Mouse (Mus musculus) layer of hippocampus, adult 2 months (tissue): ENCODE measurements around the gene Med29. TPM values are rescaled to one million over a fixed set of nuclear protein-coding genes. Genes with fewer than 3 reads are reported as not detected.

Source experiments
- DNase-seq, 2 experiments: peaks; one replicate each; pipeline ENCODE4 v3.0.0; 2022; ENCODE audit warnings: low spot score in 2 of 2
- H3K27ac ChIP-seq: fragments of 200-600 bp; 2 replicates; pipeline ENCODE4 v1.8.1; 2022
- H3K4me3 ChIP-seq: fragments of 200-600 bp; 2 replicates; pipeline ENCODE4 v1.8.1; 2022; ENCODE audit warnings: mild to moderate bottlenecking
- CTCF ChIP-seq: fragments of 200-600 bp; conservative IDR thresholded peaks from 2 replicates; pipeline ENCODE4 v1.8.1; 2022; ENCODE audit warnings: antibody characterized with exemption, mild to moderate bottlenecking, moderate library complexity
- long read RNA-seq, 2 experiments: library from polyadenylated mRNA; stranded (forward); transcript quantifications; one replicate each; pipeline ENCODE4 v2.0.0; 2021; ENCODE audit warnings: borderline mapping rate in 2 of 2
- total RNA-seq, 2 experiments: library from RNA; stranded (reverse); gene quantifications; 2 replicates each; pipeline ENCODE4 v1.2.3; 2021

The Med29 gene
- 10 to 100 TPM; 17.7 to 18.7 TPM for total RNA-seq
- long read RNA-seq, experiment 1, transcript Med29-201 (4 exons, 1,281 nt) = major isoform, 22 of 24 reads
- long read RNA-seq, experiment 1, partial matches to known transcripts = 0 of 24 reads
- long read RNA-seq, experiment 1, other reads (novel, unspliced or antisense) = 2 of 24 reads
- long read RNA-seq, experiment 2, transcript Med29-201 (4 exons, 1,281 nt) = major isoform, 28 of 31 reads
- long read RNA-seq, experiment 2, partial matches to known transcripts = 2 of 31 reads
- long read RNA-seq, experiment 2, other reads (novel, unspliced or antisense) = 1 of 31 reads

- H3K4me3 ChIP-seq = peak within 1 kb of the TSS; percentile 80
- peak; percentile 95 to 99 for DNase-seq
- peak within 1 kb of the TSS; percentile 89 for H3K27ac ChIP-seq
- peak; percentile 16; the same call in 1 of the 2 replicates for TF ChIP-seq CTCF
Measured at GRCm38 (mm10) chr7:28392429-28393271, at the start of gene Med29, which contains the start of gene Paf1. Gene Med29, minus strand, starts transcription at chr7:28392708. Gene Paf1, plus strand, starts transcription at chr7:28392951.

GRCm38 (mm10) chr7:28441776-28442485, 49.4 kb upstream of the Med29 start:
- no peak for DNase-seq
- no peak for TF ChIP-seq CTCF
- Histone ChIP-seq H3K4me3 (no peak overlapping the region), H3K27ac (no peak overlapping the region)

GRCm38 (mm10) chr7:28440739-28441138, 48.2 kb upstream of the Med29 start:
- no peak for TF ChIP-seq CTCF
- H3K27ac ChIP-seq = no peak overlapping the region
- H3K4me3 ChIP-seq = no peak overlapping the region
- no peak for DNase-seq

DNA sequence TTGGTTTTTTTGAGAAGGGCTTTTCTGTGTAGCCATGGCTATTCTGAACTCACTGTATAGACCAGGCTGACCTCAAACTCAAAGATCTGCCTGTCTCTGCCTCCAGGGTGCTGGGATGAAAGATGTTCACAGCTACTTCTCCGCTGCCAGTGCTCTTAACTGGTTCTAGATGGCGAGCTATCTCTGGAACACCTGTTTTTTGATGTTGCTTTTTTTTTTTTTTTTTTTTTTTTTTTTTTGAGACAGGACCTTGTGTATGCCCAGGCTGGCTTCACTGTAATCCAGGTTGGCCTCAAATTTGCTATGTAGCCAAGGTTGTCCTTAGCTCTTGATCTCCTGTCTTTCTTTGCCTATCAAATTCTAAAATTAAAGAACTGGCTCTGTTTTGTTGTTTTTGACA, 46.3 kb upstream of the Med29 start:
- Histone ChIP-seq H3K27ac (no peak overlapping the region), H3K4me3 (no peak overlapping the region)
- no peak for TF ChIP-seq CTCF
- no peak for DNase-seq

DNA sequence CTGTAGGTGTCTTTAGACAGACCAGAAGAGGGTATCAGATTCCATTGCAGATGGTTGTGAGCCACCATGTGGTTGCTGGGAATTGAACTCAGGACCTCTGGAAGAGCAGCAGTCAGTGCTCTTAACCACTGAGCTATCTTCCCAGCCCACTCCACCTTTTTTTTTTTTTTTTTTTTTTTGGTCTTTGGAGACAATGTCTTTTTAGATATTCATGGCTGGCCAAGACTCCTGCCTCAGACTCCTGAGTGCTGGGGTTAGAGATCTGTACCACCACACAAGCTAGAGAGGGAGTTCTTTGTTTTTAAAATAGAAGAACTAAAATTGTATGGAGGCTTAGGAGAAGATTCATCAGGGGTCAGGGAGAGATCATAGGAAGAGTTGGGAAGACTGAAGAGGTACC, 45.5 kb upstream of the Med29 start:
- no peak overlapping the region for H3K4me3 ChIP-seq
- H3K27ac ChIP-seq = no peak overlapping the region
- TF ChIP-seq CTCF = no peak
- no peak for DNase-seq

GRCm38 (mm10) chr7:28436932-28437570, 44.5 kb upstream of the Med29 start, which contains the start of gene Gmfg:
Gene Gmfg, plus strand, starts transcription at chr7:28437447.
- peak; percentile 70 to 72 for DNase-seq
- H3K27ac ChIP-seq = peak within 1 kb of the TSS; percentile 93
- peak within 1 kb of the TSS; percentile 77 for H3K4me3 ChIP-seq
- TF ChIP-seq CTCF = peak; percentile 68

DNA sequence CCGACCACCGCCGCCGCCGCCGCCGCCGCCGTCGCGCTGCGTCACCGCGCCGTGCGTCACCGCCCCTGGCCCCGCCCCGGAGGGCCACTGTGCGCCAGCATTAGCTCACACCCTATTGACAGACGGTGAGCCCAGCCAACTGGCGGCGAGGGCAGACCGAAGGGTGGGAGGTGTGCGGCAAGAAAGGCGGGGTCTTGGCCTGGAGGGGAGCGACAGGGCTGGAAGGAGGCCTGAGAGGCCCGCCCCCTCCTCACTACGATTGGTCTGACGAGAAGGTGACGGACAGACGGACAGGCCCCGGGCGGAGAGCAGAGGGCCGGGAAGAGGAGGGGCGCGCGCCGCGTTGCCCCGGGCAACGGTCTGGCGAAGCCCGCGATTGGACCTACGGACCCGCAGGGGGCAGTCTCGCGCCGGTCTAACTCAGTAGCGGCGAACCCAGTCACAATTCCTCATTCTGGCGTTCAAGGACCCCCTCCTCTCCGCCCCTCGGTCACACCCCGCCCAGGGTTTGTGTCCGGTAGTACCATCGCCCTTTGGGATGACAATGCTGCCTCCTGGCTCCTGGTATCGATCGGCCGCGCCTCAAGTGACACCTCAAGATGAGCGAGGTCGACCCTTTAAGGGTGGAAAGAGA, 43.9 kb upstream of the Med29 start:
- Histone ChIP-seq H3K27ac (peak overlapping the region; percentile 93), H3K4me3 (peak overlapping the region; percentile 77)
- DNase-seq = peak; percentile 100
- TF ChIP-seq CTCF = peak; percentile 75

- H3K4me3 ChIP-seq = peak overlapping the region; percentile 91
- no peak for DNase-seq
- H3K27ac ChIP-seq = peak overlapping the region; percentile 80
- no peak for TF ChIP-seq CTCF
Measured at GRCm38 (mm10) chr7:28435660-28436259, 43.3 kb upstream of the Med29 start.

- TF ChIP-seq CTCF = no peak
Measured at GRCm38 (mm10) chr7:28432252-28432651, 39.7 kb upstream of the Med29 start.

DNA sequence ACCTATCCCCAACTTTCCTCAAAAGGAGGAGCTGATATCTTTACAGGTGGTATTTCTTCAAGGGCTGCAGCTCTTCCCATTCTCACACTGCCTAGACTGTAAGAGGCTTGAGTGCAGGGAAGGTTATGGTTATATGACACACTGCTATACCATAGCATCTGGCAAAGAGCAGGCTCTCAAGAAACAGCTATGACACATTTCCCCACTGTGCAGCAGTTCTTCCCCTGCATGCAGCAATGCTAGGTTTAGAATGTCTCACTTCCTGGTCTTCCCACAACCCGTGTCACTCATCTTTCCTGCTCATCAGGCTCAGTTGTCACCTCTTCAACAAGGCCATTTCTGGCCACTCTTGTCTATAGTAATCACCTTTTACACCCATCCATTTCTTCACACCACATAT, 38.0 kb upstream of the Med29 start:
- no peak for DNase-seq
- no peak overlapping the region for H3K27ac ChIP-seq
- H3K4me3 ChIP-seq = no peak overlapping the region
- no peak for TF ChIP-seq CTCF

More at GRCm38 (mm10) chr7:28432252-28432651, 39.7 kb upstream of the Med29 start:
- no peak for DNase-seq
- Histone ChIP-seq H3K27ac (no peak overlapping the region), H3K4me3 (no peak overlapping the region)

- Histone ChIP-seq H3K4me3 (no peak overlapping the region), H3K27ac (no peak overlapping the region)
- TF ChIP-seq CTCF = no peak
- no peak for DNase-seq
Measured at GRCm38 (mm10) chr7:28427738-28428137, 35.2 kb upstream of the Med29 start.
